19 mouse cellular contexts compared by ENCODE assay signal in genomic region chr9:67482277-67482676, GRCm38 (mm10).
"Had no signal": no experiment of that assay in that cellular context is flagged by ENCODE, and none has a peak within 500 bp of the region (broad histone marks: within the 10 kb centered on the region; RNA-seq: fewer than 3 reads in every experiment).

No protein-coding gene starts in this region.

- DNase-seq: kidney, adult 2 months; kidney, postnatal 10 days; kidney, postnatal 36 days; layer of hippocampus, postnatal 36 days; liver, embryonic 13.5 days; lung, adult 2 months; right cerebral cortex, postnatal 25 days; spleen, adult 18-20 months; thymus, postnatal 4 days had no signal

- H3K27ac ChIP-seq: kidney, embryonic 15.5 days; left cerebral cortex, adult 2 months; limb, embryonic 13.5 days; liver, embryonic 13.5 days; macrophage; midbrain, embryonic 10.5 days; midbrain, embryonic 13.5 days; neural tube, embryonic 13.5 days; stomach, embryonic 15.5 days had no signal

- H3K36me3 ChIP-seq: kidney, embryonic 15.5 days; limb, embryonic 13.5 days; liver, embryonic 13.5 days; midbrain, embryonic 10.5 days; midbrain, embryonic 13.5 days; neural tube, embryonic 13.5 days; stomach, embryonic 15.5 days had no signal

- H3K9ac ChIP-seq: kidney, embryonic 15.5 days; limb, embryonic 13.5 days; liver, embryonic 13.5 days; midbrain, embryonic 13.5 days; neural tube, embryonic 13.5 days; stomach, embryonic 15.5 days had no signal

- H3K4me2 ChIP-seq: kidney, embryonic 15.5 days; limb, embryonic 13.5 days; liver, embryonic 13.5 days; midbrain, embryonic 13.5 days; neural tube, embryonic 13.5 days; stomach, embryonic 15.5 days had no signal

- H3K27me3 ChIP-seq: liver, embryonic 13.5 days; midbrain, embryonic 13.5 days; neural tube, embryonic 13.5 days; stomach, embryonic 15.5 days had no signal

- ATAC-seq: midbrain, embryonic 13.5 days; midbrain, embryonic 16.5 days had no signal

- H3K9me3 ChIP-seq: kidney, embryonic 15.5 days; limb, embryonic 13.5 days; liver, embryonic 13.5 days; midbrain, embryonic 10.5 days; midbrain, embryonic 13.5 days; neural tube, embryonic 13.5 days; stomach, embryonic 15.5 days had no signal

- H3K4me3 ChIP-seq: kidney, embryonic 15.5 days; left cerebral cortex, adult 2 months; limb, embryonic 13.5 days; liver, embryonic 13.5 days; midbrain, embryonic 10.5 days; midbrain, embryonic 13.5 days; myocyte; neural tube, embryonic 13.5 days; stomach, embryonic 15.5 days had no signal
